Mouse (Mus musculus): Measurements from ENCODE around the gene Dock9.

GRCm38 (mm10) chr14:121675579-121675978, 122.1 kb downstream of the Dock9 start:
- TF ChIP-seq POLR2A (IDR thresholded peaks at IDR 0.05; ENCODE audit: extremely low read depth, insufficient read depth, low read length) (no peak), CTCF (IDR thresholded peaks at IDR 0.05; ENCODE audit: extremely low read depth, insufficient read depth, low read length) (no peak)

Data from cortical plate, adult 2 months (tissue).